Mouse (Mus musculus) brain, embryonic 18.5 days (tissue): ENCODE data around the gene Pou2f3.
"Not testable (repeated sequence)": the region's sequence is repeated elsewhere in the genome, so short reads cannot be mapped to it uniquely, and the experiment has no call there.

Experiments used
- DNase-seq: peaks from one replicate; pipeline ENCODE4 v3.0.0-alpha.2; 2012; ENCODE audit warnings: low read depth, low spot score

The Pou2f3 gene

GRCm38 (mm10) chr9:43167081-43167480 lies 43.1 kb downstream of the Pou2f3 start:
- DNase-seq: no peak

- DNase-seq: no peak
Observed at GRCm38 (mm10) chr9:43166346-43166745, 43.8 kb downstream of the Pou2f3 start.

GRCm38 (mm10) chr9:43155960-43156359 lies 54.2 kb downstream of the Pou2f3 start:
- DNase-seq: no peak

GRCm38 (mm10) chr9:43151779-43152178 lies 58.4 kb downstream of the Pou2f3 start:
- no peak for DNase-seq

GRCm38 (mm10) chr9:43150957-43151356 lies 59.2 kb downstream of the Pou2f3 start:
- DNase-seq: no peak

GRCm38 (mm10) chr9:43150075-43150474 lies 60.1 kb downstream of the Pou2f3 start:
- no peak for DNase-seq

GRCm38 (mm10) chr9:43149498-43149897 lies 60.7 kb downstream of the Pou2f3 start:
- DNase-seq: no peak

- no peak for DNase-seq
Observed at GRCm38 (mm10) chr9:43145196-43145595, 65.0 kb downstream of the Pou2f3 start.

- DNase-seq: no peak
Observed at GRCm38 (mm10) chr9:43144206-43144810, 65.9 kb downstream of the Pou2f3 start.

GRCm38 (mm10) chr9:43141839-43142238 lies 68.3 kb downstream of the Pou2f3 start:
- DNase-seq: no peak

GRCm38 (mm10) chr9:43133525-43133924 lies 76.6 kb downstream of the Pou2f3 start:
- DNase-seq: no peak

GRCm38 (mm10) chr9:43132380-43132779 lies 77.8 kb downstream of the Pou2f3 start:
- no peak for DNase-seq

- DNase-seq: no peak
Observed at GRCm38 (mm10) chr9:43131940-43132339, 78.2 kb downstream of the Pou2f3 start.

GRCm38 (mm10) chr9:43130684-43131083 lies 79.5 kb downstream of the Pou2f3 start:
- DNase-seq: no peak

- DNase-seq: no peak
Observed at GRCm38 (mm10) chr9:43127101-43127787, 82.9 kb downstream of the Pou2f3 start.

- DNase-seq: no peak
Observed at GRCm38 (mm10) chr9:43122379-43122778, 87.8 kb downstream of the Pou2f3 start.

- not testable (repeated sequence) for DNase-seq
Observed at GRCm38 (mm10) chr9:43121948-43122347, 88.2 kb downstream of the Pou2f3 start.

GRCm38 (mm10) chr9:43116997-43117336 lies 93.2 kb downstream of the Pou2f3 start:
- DNase-seq: no peak

GRCm38 (mm10) chr9:43116134-43116996 lies 93.8 kb downstream of the Pou2f3 start, which contains the start of gene Tmem136:
Tmem136 (minus strand) TSS chr9:43116570.
- DNase-seq: peak; percentile 63

GRCm38 (mm10) chr9:43115431-43116133 lies 94.6 kb downstream of the Pou2f3 start:
- no peak for DNase-seq

GRCm38 (mm10) chr9:43114833-43115232 lies 95.3 kb downstream of the Pou2f3 start:
- no peak for DNase-seq
